Mouse (Mus musculus) midbrain, embryonic 16.5 days (tissue): Measurements from ENCODE around the gene Taar4. TPM values are rescaled to one million over a fixed set of nuclear protein-coding genes. Genes with fewer than 3 reads are reported as not detected.

Source experiments
- ATAC-seq: fragments of 200-750 bp; cut with Nextera tagmentation; 2 replicates; pipeline ENCODE4 v1.8.0; 2017; ENCODE audit warnings: moderate TSS enrichment
- H3K27ac ChIP-seq: fragments of 300-500 bp; sonication (generic); 2 replicates; pipeline ENCODE4 v1.5.1; 2014; ENCODE audit warnings: mild to moderate bottlenecking, low read length, mixed read lengths
- H3K27me3 ChIP-seq: fragments of 300-500 bp; sonication (generic); 2 replicates; pipeline ENCODE4 v1.6.1; 2014; ENCODE audit warnings: low read depth, low read length, mixed read lengths; ENCODE audit not compliant: control insufficient read depth, insufficient read depth
- H3K36me3 ChIP-seq: fragments of 300-500 bp; sonication (generic); 2 replicates; pipeline ENCODE4 v1.6.1; 2014; ENCODE audit warnings: mild to moderate bottlenecking, low read length, moderate library complexity, mixed read lengths; ENCODE audit not compliant: control insufficient read depth, insufficient read depth
- H3K4me1 ChIP-seq: fragments of 300-500 bp; sonication (generic); 2 replicates; pipeline ENCODE4 v1.6.1; 2014; ENCODE audit warnings: mild to moderate bottlenecking, low read length, mixed read lengths; ENCODE audit not compliant: control insufficient read depth, insufficient read depth
- H3K4me2 ChIP-seq: fragments of 300-500 bp; sonication (generic); 2 replicates; pipeline ENCODE4 v1.6.1; 2014; ENCODE audit warnings: mild to moderate bottlenecking, low read length, mixed read lengths
- H3K4me3 ChIP-seq: fragments of 300-500 bp; sonication (generic); 2 replicates; pipeline ENCODE4 v1.5.1; 2014; ENCODE audit warnings: low read depth, mild to moderate bottlenecking, low read length, moderate library complexity, mixed read lengths
- H3K9ac ChIP-seq: fragments of 300-500 bp; sonication (generic); 2 replicates; pipeline ENCODE4 v1.6.1; 2014; ENCODE audit warnings: low read depth, low read length, mixed read lengths
- H3K9me3 ChIP-seq: fragments of 300-500 bp; sonication (generic); replicated peaks from 2 replicates; pipeline ENCODE4 v1.6.1; 2014; ENCODE audit warnings: mild to moderate bottlenecking, low read length, mixed read lengths; ENCODE audit not compliant: control insufficient read depth, poor library complexity, severe bottlenecking
- WGBS: fragments of 180-500 bp; shearing (Covaris S2); extraction: QIAGEN DNeasy Blood & Tissue Kit; methylation state at CpG from one replicate; pipeline ENCODE4 v1.1.7; 2014; 5-methylcytosine and 5-hydroxymethylcytosine counted together
- polyA plus RNA-seq: library from polyadenylated mRNA; unstranded; fragments of >200 nt; fragmentation: Nextera tagmentation; extraction: Ambion mirVana; gene quantifications from 2 replicates; pipeline ENCODE4 v1.2.1, GENCODE M21; 2015

The Taar4 gene
- polyA plus RNA-seq, 1 experiment from 2014 or later, result not detected

DNA sequence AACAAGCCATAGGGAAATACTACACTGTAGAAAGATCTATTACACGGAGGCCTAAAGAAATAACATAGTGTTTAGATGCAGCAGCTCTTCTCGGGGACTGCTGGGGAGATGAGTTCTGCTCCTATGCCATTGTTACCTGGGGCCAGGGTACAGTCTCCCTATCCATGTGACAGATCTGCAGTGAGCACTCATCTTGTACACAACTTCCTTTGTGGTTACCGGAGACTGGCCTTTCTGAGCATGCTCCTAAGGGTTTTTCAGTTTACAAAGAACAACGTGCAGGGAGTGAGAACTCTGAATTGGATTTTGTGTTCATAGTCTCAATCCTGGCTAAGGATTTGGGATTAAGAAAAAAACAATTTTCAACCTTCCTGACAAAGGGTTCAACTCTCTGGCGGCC, 26.1 kb downstream of the Taar4 start:
- Histone ChIP-seq H3K4me2 (no peak overlapping the region), H3K9me3 (no peaks in the 10 kb centered on the region; the same call in 1 of the 2 replicates), H3K4me3 (no peak overlapping the region), H3K36me3 (no peaks in the 10 kb centered on the region), H3K9ac (no peak overlapping the region), H3K27ac (no peak overlapping the region), H3K27me3 (no peaks in the 10 kb centered on the region), H3K4me1 (no peaks in the 10 kb centered on the region)
- 76% methylated on average over 5 of the region's 5 CpGs for WGBS
- ATAC-seq, result no peak

DNA sequence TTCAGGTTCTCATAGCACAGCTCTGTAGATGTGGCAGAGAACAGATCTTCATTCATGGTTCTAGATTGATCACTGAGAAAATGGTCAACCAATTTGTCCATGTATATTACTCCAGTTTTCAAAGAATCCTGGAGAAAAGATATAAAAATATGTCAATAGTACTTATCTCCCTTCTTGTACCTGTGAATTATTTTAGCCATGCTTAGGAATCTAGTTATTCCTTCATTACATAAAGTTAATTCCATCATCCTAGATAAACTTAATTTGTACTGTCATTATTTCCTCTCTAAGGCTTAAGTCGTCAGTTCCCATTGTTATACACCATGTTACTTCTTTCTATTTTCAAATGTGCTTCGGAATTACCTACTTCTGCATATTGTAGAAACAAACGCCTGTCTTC, 33.1 kb downstream of the Taar4 start, which contains the start of gene Taar7a:
Taar7a (minus strand) TSS at position 101 of the 400 bp plus-strand sequence.
- H3K4me3 ChIP-seq, result no peak within 1 kb of the TSS
- 76% methylated on average over 3 of the region's 3 CpGs for WGBS
- H3K9me3 ChIP-seq, result no peaks in the 10 kb centered on the region; the same call in 1 of the 2 replicates
- no peak for ATAC-seq
- no peak within 1 kb of the TSS for H3K27ac ChIP-seq
- no peaks in the 10 kb centered on the region for H3K27me3 ChIP-seq
- H3K36me3 ChIP-seq, result no peaks in the 10 kb centered on the region
- H3K9ac ChIP-seq, result no peak within 1 kb of the TSS
- no peak within 1 kb of the TSS for H3K4me2 ChIP-seq
- no peaks in the 10 kb centered on the region for H3K4me1 ChIP-seq

DNA sequence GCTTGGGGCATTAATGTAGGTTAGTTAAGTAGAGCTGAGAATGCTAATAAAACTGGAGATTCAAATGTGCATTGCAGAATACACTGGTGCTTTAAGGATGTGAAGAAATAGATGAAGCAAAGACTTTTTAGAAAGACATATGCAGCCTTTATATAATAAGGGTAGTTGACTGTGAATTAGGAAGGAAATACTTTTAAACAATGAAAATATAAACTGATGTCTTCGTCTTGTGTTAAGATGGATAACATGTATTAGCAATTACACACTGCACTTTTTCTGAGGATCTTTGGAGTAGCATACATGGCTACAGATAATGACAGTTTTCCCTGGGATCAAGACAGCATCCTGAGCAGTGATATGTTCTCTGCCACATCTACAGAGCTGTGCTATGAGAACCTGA, 39.3 kb downstream of the Taar4 start, which contains the start of gene Taar7b:
Taar7b (plus strand) TSS at position 301 of the 400 bp plus-strand sequence.
- Histone ChIP-seq H3K4me2 (no peak within 1 kb of the TSS), H3K27me3 (no peaks in the 10 kb centered on the region), H3K4me3 (no peak within 1 kb of the TSS), H3K36me3 (no peaks in the 10 kb centered on the region), H3K9me3 (no peaks in the 10 kb centered on the region), H3K9ac (no peak within 1 kb of the TSS), H3K4me1 (no peaks in the 10 kb centered on the region), H3K27ac (no peak within 1 kb of the TSS)
- ATAC-seq, result no peak
- 91% methylated on average over 1 of the region's 1 CpGs for WGBS

DNA sequence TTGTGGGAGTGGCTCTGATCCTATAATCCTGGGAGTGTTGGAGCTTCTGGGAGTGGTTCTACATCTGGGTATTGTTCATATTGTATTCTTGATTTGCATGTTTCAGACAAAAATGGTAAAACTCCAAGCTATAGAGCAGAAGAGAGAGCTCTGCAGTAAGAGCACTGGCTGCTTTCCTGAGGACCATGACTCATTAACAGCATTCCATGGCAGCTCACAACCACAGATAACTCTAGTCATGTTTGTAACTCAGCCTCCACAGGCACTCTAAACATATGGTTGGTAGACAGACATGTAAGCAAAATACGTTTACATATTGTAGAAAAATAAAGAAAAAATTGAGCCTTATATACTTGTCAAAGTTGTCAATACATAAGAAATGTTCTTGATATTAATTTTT, 46.1 kb downstream of the Taar4 start:
- H3K27me3 ChIP-seq, result no peaks in the 10 kb centered on the region
- 82% methylated on average over 1 of the region's 1 CpGs for WGBS
- H3K4me1 ChIP-seq, result no peaks in the 10 kb centered on the region
- no peak overlapping the region for H3K4me2 ChIP-seq
- no peak overlapping the region for H3K4me3 ChIP-seq
- H3K36me3 ChIP-seq, result no peaks in the 10 kb centered on the region
- ATAC-seq, result no peak
- H3K9ac ChIP-seq, result no peak overlapping the region
- no peaks in the 10 kb centered on the region for H3K9me3 ChIP-seq
- no peak overlapping the region for H3K27ac ChIP-seq

DNA sequence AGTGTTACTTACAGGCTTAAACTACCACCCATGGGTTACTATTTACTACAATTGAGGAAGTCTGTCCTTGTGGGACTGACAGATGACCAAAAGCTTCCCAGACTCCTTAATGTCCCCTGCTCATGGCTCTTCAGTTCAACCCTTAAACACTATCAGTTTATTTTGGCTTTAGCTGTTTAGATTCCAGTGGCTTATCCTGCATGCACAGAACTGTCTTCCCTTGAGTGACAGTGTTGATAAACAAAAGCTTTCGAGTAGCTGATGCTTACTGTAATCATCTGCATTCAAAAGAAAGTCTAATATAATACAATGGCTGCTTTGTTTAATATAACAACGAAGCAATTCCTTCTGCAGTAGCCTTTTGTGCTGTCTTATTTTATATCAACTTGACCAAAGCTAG, 46.7 kb downstream of the Taar4 start:
- WGBS, result 66% methylated on average over 2 of the region's 2 CpGs
- no peaks in the 10 kb centered on the region for H3K27me3 ChIP-seq
- no peak overlapping the region for H3K4me3 ChIP-seq
- H3K4me2 ChIP-seq, result no peak overlapping the region
- no peak for ATAC-seq
- no peak overlapping the region for H3K27ac ChIP-seq
- H3K9ac ChIP-seq, result no peak overlapping the region
- no peaks in the 10 kb centered on the region for H3K9me3 ChIP-seq
- H3K36me3 ChIP-seq, result no peaks in the 10 kb centered on the region
- no peaks in the 10 kb centered on the region for H3K4me1 ChIP-seq

DNA sequence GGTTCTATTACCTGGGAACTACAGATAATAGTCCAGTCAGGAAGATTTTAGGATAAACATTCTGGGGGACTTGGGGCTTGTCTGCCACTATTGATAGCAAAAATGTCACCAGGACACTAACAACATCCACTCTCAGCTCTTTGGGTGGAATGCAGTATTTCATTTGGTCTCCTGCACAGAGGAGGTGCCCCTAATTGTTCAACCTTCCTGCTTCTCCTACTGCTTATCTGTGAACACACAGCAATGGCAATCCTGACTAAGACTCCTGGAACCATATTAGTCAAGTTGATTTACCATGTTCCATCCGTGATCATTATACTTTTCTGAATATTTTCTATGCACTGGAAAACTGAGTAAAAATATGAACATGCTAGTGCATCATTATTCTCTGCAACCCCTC, 47.8 kb downstream of the Taar4 start:
- Histone ChIP-seq H3K4me1 (no peaks in the 10 kb centered on the region), H3K4me3 (no peak overlapping the region), H3K27ac (no peak overlapping the region), H3K9me3 (no peaks in the 10 kb centered on the region), H3K27me3 (no peaks in the 10 kb centered on the region), H3K4me2 (no peak overlapping the region), H3K9ac (no peak overlapping the region), H3K36me3 (no peaks in the 10 kb centered on the region)
- ATAC-seq, result no peak
- WGBS, result 97% methylated on average over 1 of the region's 1 CpGs

Other genes with a start within 250 kb of the Taar4 start
- gene Rps12, start 173.2 kb upstream of the Taar4 start, polyA plus RNA-seq, result 83.7 and 87.4 TPM in 2 replicates
- gene Slc18b1, start 163.5 kb upstream of the Taar4 start, polyA plus RNA-seq, result 17.5 and 19.0 TPM in 2 replicates
- gene Vnn3, start 109.0 kb upstream of the Taar4 start, polyA plus RNA-seq, result 0.22 TPM in 1 of 2 replicates, not detected in the other
- 0.25 and 0.43 TPM in 2 replicates for gene Vnn1, start 65.8 kb upstream of the Taar4 start, polyA plus RNA-seq
- gene Taar1, start 40.1 kb upstream of the Taar4 start, polyA plus RNA-seq, result not detected in 2 replicates
- gene Taar2, start 21.9 kb upstream of the Taar4 start, polyA plus RNA-seq, result not detected in 2 replicates
- not detected in 2 replicates for gene Taar3, start 10.9 kb upstream of the Taar4 start, polyA plus RNA-seq
- gene Taar5, start 10.2 kb downstream of the Taar4 start, polyA plus RNA-seq, result not detected in 2 replicates
- gene Taar6, start 25.2 kb downstream of the Taar4 start, polyA plus RNA-seq, result not detected in 2 replicates
- gene Taar7a, start 33.0 kb downstream of the Taar4 start, polyA plus RNA-seq, result not detected in 2 replicates
- not detected in 2 replicates for gene Taar7b, start 39.4 kb downstream of the Taar4 start, polyA plus RNA-seq
- not detected in 2 replicates for gene Taar7d, start 66.7 kb downstream of the Taar4 start, polyA plus RNA-seq
- not detected in 2 replicates for gene Taar7e, start 77.1 kb downstream of the Taar4 start, polyA plus RNA-seq
- not detected in 2 replicates for gene Taar7f, start 89.0 kb downstream of the Taar4 start, polyA plus RNA-seq
- gene Taar8a, start 116.0 kb downstream of the Taar4 start, polyA plus RNA-seq, result not detected in 2 replicates
- not detected in 2 replicates for gene Taar8b, start 131.8 kb downstream of the Taar4 start, polyA plus RNA-seq
- not detected in 2 replicates for gene Taar8c, start 141.4 kb downstream of the Taar4 start, polyA plus RNA-seq
- not detected in 2 replicates for gene Taar9, start 149.0 kb downstream of the Taar4 start, polyA plus RNA-seq
- 363 and 388 TPM in 2 replicates for gene Stx7, start 188.8 kb downstream of the Taar4 start, polyA plus RNA-seq